Mouse (Mus musculus): ENCODE data around the gene Zbtb8a. TPM values are rescaled to one million over a fixed set of nuclear protein-coding genes. Genes with fewer than 3 reads are reported as not detected.
"Not testable (repeated sequence)": the region's sequence is repeated elsewhere in the genome, so short reads cannot be mapped to it uniquely, and the experiment has no call there.

Gene Zbtb8a
- polyA plus RNA-seq, 1 experiment from 2014 or later, result 18.1 TPM

DNA sequence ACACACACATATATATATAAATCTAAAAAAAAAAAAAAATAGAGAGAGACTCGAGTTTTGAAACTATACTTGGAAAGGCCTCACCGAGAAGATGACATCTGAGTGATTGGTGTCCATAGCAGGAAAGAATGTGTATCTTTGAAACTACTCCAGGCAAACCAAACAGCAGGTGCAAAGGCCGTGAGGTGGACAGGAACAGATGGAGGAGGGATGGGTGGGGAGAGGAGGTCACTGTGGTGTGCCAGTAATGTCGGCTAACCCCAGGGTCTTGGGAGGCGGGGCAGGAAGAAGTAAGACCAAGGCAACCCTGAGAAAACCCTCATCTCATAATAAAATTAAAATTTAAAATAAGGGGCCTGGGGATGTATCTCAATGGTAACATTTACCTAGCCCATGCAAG is 2.1 kb downstream of the Zbtb8a start:
- Histone ChIP-seq H3K27me3 (replicated peaks) (no peaks in the 10 kb centered on the region), H3K27ac (no peak overlapping the region), H3K4me3 (replicated peaks) (no peak overlapping the region), H3K4me1 (0 out of 2 replicates have a peak, but pooled peaks cover 5% of the 10 kb centered on the region), H3K4me2 (no peak overlapping the region; the same call in 1 of the 2 replicates), H3K9ac (no peak overlapping the region), H3K36me3 (no peaks in the 10 kb centered on the region), H3K9me3 (no peaks in the 10 kb centered on the region)
- 74% methylated on average over 5 of the region's 5 CpGs for WGBS
- no peak for ATAC-seq (ENCODE audit: insufficient read depth, low FRiP score, low read depth)

DNA sequence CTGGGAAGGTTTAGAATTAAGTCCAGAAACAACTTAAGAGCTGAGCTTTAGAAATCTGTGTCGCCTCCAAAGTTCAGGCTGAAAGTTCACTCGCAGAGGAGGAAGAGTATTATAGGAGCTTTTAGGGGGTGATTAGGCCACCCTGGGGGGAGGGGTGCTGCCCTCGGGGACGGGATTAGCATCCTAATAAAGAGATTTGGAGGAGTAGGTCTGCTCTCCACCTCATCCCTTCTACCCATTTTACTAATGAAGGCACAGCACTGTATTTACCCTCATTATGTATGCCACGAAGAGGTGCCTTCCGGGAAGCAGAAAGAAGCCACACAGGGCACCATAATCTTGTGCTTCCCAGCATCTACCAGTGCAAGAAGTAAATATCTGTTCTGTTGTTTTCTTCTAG is 2.9 kb downstream of the Zbtb8a start:
- ATAC-seq (ENCODE audit: insufficient read depth, low FRiP score, low read depth), result no peak
- Histone ChIP-seq H3K27ac (no peak overlapping the region), H3K4me2 (no peak overlapping the region), H3K27me3 (replicated peaks) (no peaks in the 10 kb centered on the region), H3K9ac (no peak overlapping the region), H3K4me3 (replicated peaks) (no peak overlapping the region), H3K36me3 (no peaks in the 10 kb centered on the region), H3K9me3 (no peaks in the 10 kb centered on the region), H3K4me1 (0 out of 2 replicates have a peak, but pooled peaks cover 5% of the 10 kb centered on the region)
- WGBS, result 53% methylated on average over 6 of the region's 6 CpGs

DNA sequence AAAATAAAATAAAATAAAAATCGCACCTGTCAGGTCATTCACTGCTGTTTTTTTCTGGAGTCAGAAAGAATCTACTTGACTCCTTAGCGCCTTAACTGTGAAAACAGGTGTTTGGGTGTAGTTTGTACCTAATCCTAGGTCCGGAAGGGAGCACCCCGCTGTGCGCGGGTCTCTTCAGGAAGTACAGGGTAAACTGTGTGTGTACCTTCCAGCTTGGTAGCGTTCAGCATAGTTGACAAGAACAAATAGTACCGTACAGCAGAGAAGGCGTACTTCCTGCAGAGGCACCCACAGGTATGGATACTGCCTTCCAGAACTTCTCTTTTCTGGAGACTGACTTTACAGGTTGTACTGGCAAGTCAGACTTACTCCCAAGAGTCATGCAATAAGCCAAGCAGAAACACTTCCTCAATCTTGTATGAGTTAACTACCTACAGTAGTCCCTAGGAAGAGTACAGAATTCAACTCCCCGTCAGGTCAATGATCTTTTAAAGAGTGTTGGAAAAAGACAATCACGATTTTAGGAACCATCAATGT is 3.6 kb downstream of the Zbtb8a start:
- WGBS, result 53% methylated on average over 11 of the region's 11 CpGs
- no peak overlapping the region for H3K9ac ChIP-seq
- peak overlapping the region; percentile 37; the same call in 1 of the 2 replicates for H3K27ac ChIP-seq
- H3K4me1 ChIP-seq, result 0 out of 2 replicates have a peak, but pooled peaks cover 5% of the 10 kb centered on the region
- H3K36me3 ChIP-seq, result no peaks in the 10 kb centered on the region
- no peaks in the 10 kb centered on the region for H3K27me3 ChIP-seq (replicated peaks)
- no peak overlapping the region for H3K4me2 ChIP-seq
- no peak for ATAC-seq (ENCODE audit: insufficient read depth, low FRiP score, low read depth)
- H3K9me3 ChIP-seq, result no peaks in the 10 kb centered on the region
- H3K4me3 ChIP-seq (replicated peaks), result no peak overlapping the region

DNA sequence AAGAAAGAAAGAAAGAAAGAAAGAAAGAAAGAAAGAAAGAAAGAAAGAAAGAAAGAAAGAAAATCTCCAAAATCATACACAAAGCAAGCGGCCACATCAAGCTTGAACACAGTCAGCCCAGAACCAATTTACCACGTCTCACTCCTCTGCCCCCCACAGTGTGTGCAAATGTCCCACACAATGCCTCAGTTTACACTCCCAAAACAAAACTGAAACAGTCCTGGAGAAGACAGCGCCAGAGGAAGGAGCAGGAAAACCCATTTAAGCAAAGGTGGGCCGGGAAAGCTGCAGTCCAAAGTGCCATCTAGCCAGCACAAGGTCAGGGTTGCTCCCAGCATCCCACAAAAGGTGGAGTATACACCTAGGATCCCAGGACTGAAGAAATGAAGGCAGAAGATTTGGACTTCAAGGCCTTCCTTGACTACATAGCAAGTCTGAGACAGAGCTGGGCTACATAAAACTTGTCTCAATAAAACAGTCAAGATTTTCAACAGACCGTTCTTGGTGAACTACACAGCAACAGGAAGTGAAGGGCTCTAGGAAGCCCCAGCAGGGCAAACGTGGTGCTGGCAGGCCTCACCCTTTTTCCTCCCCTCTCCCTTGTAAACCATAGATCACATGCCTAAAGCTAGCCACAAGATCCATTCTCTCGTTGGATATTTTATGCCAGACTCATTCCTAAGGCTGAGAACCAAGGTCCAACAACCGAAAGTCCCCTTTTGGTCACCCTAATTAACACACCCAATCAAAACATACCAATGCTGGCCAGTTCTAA is 4.5 kb downstream of the Zbtb8a start:
- WGBS, result 54% methylated on average over 8 of the region's 8 CpGs
- H3K27ac ChIP-seq, result peak overlapping the region; percentile 2; the same call in 1 of the 2 replicates
- no peaks in the 10 kb centered on the region for H3K27me3 ChIP-seq (replicated peaks)
- H3K4me1 ChIP-seq, result 0 out of 2 replicates have a peak, but pooled peaks cover 5% of the 10 kb centered on the region
- no peak overlapping the region for H3K4me2 ChIP-seq
- ATAC-seq (ENCODE audit: insufficient read depth, low FRiP score, low read depth), result no peak
- H3K4me3 ChIP-seq (replicated peaks), result no peak overlapping the region
- no peaks in the 10 kb centered on the region for H3K36me3 ChIP-seq
- H3K9ac ChIP-seq, result no peak overlapping the region
- no peaks in the 10 kb centered on the region for H3K9me3 ChIP-seq

DNA sequence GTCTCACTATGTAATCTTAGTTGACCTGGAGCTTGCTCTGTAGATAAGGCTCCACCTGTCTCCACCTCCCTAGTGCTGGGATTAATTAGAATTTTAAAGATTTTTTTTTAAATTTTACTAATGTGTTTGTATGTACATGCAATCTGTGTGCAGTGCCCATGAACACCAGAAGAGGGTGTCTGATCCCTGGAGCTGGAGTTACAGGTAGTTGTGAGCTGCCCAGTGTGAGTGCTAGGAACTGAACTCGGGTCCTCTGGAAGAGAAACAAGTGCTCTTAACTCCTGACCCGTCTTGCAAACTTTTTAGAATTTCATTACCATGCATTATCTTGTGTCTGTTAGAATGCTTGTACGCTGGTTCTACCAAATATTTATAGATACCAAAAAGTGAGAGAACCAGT is 6.5 kb downstream of the Zbtb8a start:
- Histone ChIP-seq H3K36me3 (no peaks in the 10 kb centered on the region), H3K27me3 (replicated peaks) (no peaks in the 10 kb centered on the region), H3K4me2 (no peak overlapping the region), H3K4me1 (0 out of 2 replicates have a peak, but pooled peaks cover 5% of the 10 kb centered on the region), H3K27ac (no peak overlapping the region), H3K4me3 (replicated peaks) (no peak overlapping the region), H3K9me3 (no peaks in the 10 kb centered on the region), H3K9ac (no peak overlapping the region)
- 95% methylated on average over 3 of the region's 3 CpGs for WGBS
- ATAC-seq (ENCODE audit: insufficient read depth, low FRiP score, low read depth), result no peak

DNA sequence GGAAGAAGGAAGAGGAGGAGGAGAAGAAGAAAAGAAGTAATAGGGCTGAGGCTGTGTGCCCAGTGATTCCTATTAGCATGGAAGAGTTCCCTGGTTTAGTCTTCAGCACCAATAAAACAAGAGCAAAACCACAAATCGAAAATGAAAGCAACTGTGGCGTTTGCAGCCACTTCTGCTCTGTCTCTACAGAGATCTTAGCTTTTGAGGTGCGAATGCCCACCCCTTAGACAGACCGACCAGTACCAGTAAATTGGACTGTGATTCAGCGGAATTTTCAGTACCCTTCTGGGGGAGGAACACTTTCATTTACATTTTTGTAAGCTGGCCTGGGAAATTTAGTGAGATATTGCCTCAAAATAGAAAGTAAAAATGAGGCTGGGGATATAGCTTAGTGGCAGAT is 12.7 kb downstream of the Zbtb8a start:
- H3K9ac ChIP-seq, result no peak overlapping the region
- peaks cover 4% of the 10 kb centered on the region; the same call in 1 of the 2 replicates for H3K36me3 ChIP-seq
- no peak overlapping the region for H3K4me3 ChIP-seq (replicated peaks)
- H3K4me1 ChIP-seq, result no peaks in the 10 kb centered on the region
- H3K9me3 ChIP-seq, result no peaks in the 10 kb centered on the region
- no peak overlapping the region for H3K4me2 ChIP-seq
- H3K27ac ChIP-seq, result no peak overlapping the region
- no peaks in the 10 kb centered on the region for H3K27me3 ChIP-seq (replicated peaks)
- no peak for ATAC-seq (ENCODE audit: insufficient read depth, low FRiP score, low read depth)
- WGBS, result 90% methylated on average over 5 of the region's 5 CpGs

DNA sequence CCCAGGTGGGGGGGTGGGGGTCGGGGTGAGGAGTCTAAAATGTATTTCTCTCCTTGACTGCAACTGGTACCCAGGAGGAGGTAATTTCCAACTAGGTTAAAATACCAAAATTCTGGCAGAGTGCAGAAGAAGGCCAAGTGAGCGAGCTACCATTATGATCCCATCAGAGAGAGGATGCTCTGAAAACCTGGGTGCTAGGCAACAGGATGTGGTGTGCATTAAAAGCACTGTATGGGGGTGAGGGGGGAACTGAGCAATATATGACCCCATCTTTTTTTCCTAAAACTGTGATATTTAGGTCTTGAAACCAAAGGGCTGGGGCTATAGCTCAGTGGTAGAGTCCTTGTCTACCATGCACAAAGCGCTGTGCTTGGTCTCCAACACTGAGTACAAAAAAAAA is 13.5 kb downstream of the Zbtb8a start:
- no peaks in the 10 kb centered on the region for H3K4me1 ChIP-seq
- H3K9me3 ChIP-seq, result no peaks in the 10 kb centered on the region
- H3K27ac ChIP-seq, result no peak overlapping the region
- WGBS, result 82% methylated on average over 3 of the region's 3 CpGs
- no peaks in the 10 kb centered on the region for H3K27me3 ChIP-seq (replicated peaks)
- H3K36me3 ChIP-seq, result peaks cover 8% of the 10 kb centered on the region; the same call in 1 of the 2 replicates
- no peak overlapping the region for H3K4me2 ChIP-seq
- ATAC-seq (ENCODE audit: insufficient read depth, low FRiP score, low read depth), result no peak
- H3K9ac ChIP-seq, result no peak overlapping the region
- H3K4me3 ChIP-seq (replicated peaks), result no peak overlapping the region

DNA sequence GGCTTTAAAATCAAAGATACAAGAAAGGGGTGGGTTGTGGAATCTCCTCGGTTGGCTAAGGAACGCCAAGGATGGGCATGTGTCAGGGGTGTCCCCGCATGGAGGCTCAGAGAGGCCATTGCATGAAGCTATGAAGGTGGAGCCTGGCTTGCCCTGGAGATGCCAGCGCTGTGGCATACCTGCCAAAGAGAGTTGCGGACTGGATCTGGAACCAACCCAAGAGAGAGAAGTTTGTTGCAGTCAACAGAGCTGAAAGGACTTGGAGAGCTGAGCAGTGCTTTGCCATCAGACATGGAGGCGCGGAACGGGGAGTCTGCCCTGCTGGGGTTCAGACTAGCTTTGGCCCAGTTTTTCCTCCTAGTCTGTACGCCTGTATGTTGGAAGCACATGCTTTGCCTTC is 14.5 kb downstream of the Zbtb8a start:
- H3K27ac ChIP-seq, result no peak overlapping the region
- 91% methylated on average over 9 of the region's 9 CpGs for WGBS
- no peak for ATAC-seq (ENCODE audit: insufficient read depth, low FRiP score, low read depth)
- H3K9ac ChIP-seq, result no peak overlapping the region
- H3K9me3 ChIP-seq, result no peaks in the 10 kb centered on the region
- H3K4me1 ChIP-seq, result no peaks in the 10 kb centered on the region
- peaks cover 8% of the 10 kb centered on the region; the same call in 1 of the 2 replicates for H3K36me3 ChIP-seq
- no peak overlapping the region for H3K4me2 ChIP-seq
- no peak overlapping the region for H3K4me3 ChIP-seq (replicated peaks)
- no peaks in the 10 kb centered on the region for H3K27me3 ChIP-seq (replicated peaks)

DNA sequence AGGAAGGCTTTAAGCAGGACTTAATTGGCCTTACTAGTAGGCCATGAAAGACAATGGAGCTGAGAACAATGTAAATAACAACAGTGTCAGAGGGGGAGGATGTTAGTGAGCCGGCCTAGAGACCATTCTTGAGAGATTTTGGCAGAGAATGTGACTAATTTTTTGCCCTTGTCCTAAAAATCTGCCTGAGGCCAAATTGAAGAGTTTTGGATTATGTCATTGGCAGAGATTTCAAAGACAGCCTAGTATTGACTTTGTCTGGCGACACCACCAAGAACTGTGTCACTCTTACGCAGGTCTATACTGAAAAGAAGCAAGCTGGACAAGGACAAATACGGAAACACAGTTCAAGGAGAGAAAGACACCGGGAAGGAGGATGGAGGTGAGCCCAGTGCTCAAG is 15.1 kb downstream of the Zbtb8a start:
- H3K36me3 ChIP-seq, result peaks cover 8% of the 10 kb centered on the region; the same call in 1 of the 2 replicates
- no peak overlapping the region for H3K9ac ChIP-seq
- no peaks in the 10 kb centered on the region for H3K27me3 ChIP-seq (replicated peaks)
- ATAC-seq (ENCODE audit: insufficient read depth, low FRiP score, low read depth), result no peak
- no peak overlapping the region for H3K27ac ChIP-seq
- H3K4me1 ChIP-seq, result no peaks in the 10 kb centered on the region
- no peaks in the 10 kb centered on the region for H3K9me3 ChIP-seq
- no peak overlapping the region for H3K4me3 ChIP-seq (replicated peaks)
- H3K4me2 ChIP-seq, result no peak overlapping the region
- 78% methylated on average over 5 of the region's 5 CpGs for WGBS

DNA sequence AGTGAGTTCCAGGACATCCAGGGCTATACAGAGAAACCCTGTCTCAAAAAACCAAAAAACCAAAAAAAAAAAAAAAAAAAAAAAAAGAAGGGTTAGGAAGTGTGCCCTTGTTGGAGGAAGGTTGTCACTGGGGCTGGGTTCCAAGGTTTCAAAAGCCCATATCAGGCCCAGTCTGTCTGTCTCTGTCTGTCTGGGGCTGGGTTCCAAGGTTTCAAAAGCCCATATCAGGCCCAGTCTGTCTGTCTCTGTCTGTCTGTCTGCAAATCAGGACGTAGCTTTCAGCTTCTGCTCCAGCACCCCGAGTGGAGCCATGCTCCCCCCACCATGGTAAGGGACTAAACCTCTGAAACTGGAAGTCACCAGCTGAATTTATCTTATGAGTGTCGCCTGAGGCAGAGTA is 15.7 kb downstream of the Zbtb8a start:
- not testable (repeated sequence) for ATAC-seq (ENCODE audit: insufficient read depth, low FRiP score, low read depth)

DNA sequence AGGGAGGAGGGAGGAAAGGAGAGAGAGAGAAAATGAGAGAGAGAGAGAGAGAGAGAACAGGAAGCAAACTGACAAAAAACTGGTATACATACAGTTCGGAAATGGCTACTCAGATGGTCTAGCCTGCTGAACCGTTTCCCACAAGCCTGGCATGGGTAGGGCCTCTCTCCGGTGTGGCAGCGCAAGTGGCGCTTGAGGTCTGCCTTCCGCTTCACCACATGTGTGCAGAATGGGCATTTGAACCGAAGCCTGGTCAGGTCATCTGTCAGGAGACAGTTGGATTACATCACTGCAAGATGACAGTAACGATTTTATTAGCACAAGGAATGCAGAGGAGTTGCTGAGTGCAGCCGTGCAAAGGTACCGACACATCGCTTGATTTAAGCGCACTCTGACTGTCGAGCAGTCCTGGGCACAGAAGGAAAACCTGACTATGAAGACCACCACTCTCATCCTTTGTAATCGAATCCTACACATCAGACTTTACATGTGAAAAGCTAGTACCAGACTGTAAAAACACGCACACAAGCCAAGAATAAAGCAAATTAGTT is 20.2 kb downstream of the Zbtb8a start:
- H3K9me3 ChIP-seq, result no peaks in the 10 kb centered on the region
- H3K4me3 ChIP-seq (replicated peaks), result no peak overlapping the region
- no peak overlapping the region for H3K4me2 ChIP-seq
- no peak overlapping the region for H3K27ac ChIP-seq
- H3K27me3 ChIP-seq (replicated peaks), result no peaks in the 10 kb centered on the region
- WGBS, result 74% methylated on average over 15 of the region's 15 CpGs
- ATAC-seq (ENCODE audit: insufficient read depth, low FRiP score, low read depth), result no peak
- H3K9ac ChIP-seq, result no peak overlapping the region
- no peaks in the 10 kb centered on the region for H3K4me1 ChIP-seq
- H3K36me3 ChIP-seq, result peaks cover 22% of the 10 kb centered on the region

More for the DNA sequence above, 15.7 kb downstream of the Zbtb8a start:
- not testable (repeated sequence) for H3K36me3 ChIP-seq; H3K27ac ChIP-seq; H3K4me3 ChIP-seq (replicated peaks); H3K9me3 ChIP-seq; H3K4me1 ChIP-seq; H3K4me2 ChIP-seq; H3K27me3 ChIP-seq (replicated peaks); H3K9ac ChIP-seq
- 87% methylated on average over 3 of the region's 3 CpGs for WGBS

DNA sequence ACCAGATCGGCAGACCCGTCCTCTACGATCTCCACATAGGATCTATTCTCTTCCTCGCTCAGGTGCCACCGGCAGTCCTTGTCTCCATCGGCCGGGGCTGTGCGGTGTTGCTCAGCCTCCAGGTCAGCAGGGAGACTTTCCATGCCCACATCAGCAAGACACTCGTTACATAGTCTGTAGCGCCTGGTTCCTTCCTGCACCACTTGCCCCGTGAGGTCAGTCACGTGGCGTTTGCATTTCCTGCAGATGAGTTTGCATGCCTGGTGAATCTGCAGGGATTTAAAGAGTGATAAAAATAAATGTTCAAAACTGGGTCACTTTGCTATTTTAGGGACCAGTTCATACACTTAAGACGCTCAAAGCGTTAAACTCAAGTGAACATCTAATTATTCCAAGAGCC is 23.7 kb downstream of the Zbtb8a start:
- no peak for ATAC-seq (ENCODE audit: insufficient read depth, low FRiP score, low read depth)
- Histone ChIP-seq H3K9me3 (no peaks in the 10 kb centered on the region), H3K4me2 (no peak overlapping the region), H3K9ac (no peak overlapping the region), H3K4me1 (no peaks in the 10 kb centered on the region), H3K27ac (no peak overlapping the region), H3K36me3 (peaks cover 13% of the 10 kb centered on the region), H3K27me3 (replicated peaks) (no peaks in the 10 kb centered on the region), H3K4me3 (replicated peaks) (no peak overlapping the region)
- 79% methylated on average over 15 of the region's 15 CpGs for WGBS
